Mouse (Mus musculus) ES-Bruce4 (cell line): ENCODE measurements around the gene Tmub1.

ENCODE experiments used
- CTCF ChIP-seq: IDR thresholded peaks from one replicate; pipeline ENCODE4 v1.8.1; 2011; ENCODE audit warnings: low read depth, low read length
- EP300 ChIP-seq: IDR thresholded peaks from 2 replicates; pipeline ENCODE4 v1.6.1; 2011; ENCODE audit warnings: low read depth, low read length; ENCODE audit not compliant: insufficient read depth
- POLR2A ChIP-seq: IDR thresholded peaks from one replicate; pipeline ENCODE4 v1.8.1; 2011; ENCODE audit warnings: low read length; ENCODE audit not compliant: insufficient read depth

- TF ChIP-seq POLR2A, result no peak
- TF ChIP-seq EP300, result no peak
- no peak for TF ChIP-seq CTCF
Measured at GRCm38 (mm10) chr5:24442029-24442428, 5.6 kb downstream of the Tmub1 start.
